In the genomic region with DNA sequence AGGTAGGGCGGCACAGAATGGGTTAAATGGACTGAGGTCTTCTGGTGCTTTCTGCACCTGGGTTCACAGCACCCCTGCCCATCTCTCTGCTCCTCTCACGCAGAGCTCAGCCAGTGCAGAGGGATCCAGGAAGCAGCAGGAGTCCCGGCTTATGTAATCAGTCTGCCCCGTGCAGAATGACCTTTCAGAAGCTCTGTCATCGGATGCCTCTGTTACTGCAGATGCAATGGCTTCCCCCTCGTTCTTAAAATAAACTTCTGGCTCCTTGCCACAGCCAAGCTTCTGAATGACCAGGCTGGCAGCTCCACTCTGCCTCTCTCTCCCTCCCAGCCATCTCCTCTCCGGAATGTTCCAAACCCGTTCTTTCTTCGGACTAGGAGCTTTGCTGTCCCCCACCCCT, we compare ENCODE assay signal across 9 mouse cellular contexts.
DNase-seq lines count a peak whose midpoint lies in the region; ATAC-seq lines count a peak whose summit lies in the region.
"Had no signal": no experiment of that assay in that cellular context is flagged by ENCODE, and none has a peak within 500 bp of the region (broad histone marks: within the 10 kb centered on the region; RNA-seq: fewer than 3 reads in every experiment).

No protein-coding gene starts in this region.

- WGBS in hindbrain, embryonic 16.5 days = 18% methylated on average over 9 of the region's 9 CpGs

- no peaks in the 10 kb centered on the region for H3K27me3 ChIP-seq in hindbrain, embryonic 16.5 days (replicated peaks; ENCODE audit: control insufficient read depth, insufficient read depth, low read length)

- H3K27ac ChIP-seq in hindbrain, embryonic 16.5 days (ENCODE audit: low read depth, low read length) = peak overlapping the region; percentile 48; the same call in 1 of the 2 replicates

- peaks cover 63% of the 10 kb centered on the region for H3K4me1 ChIP-seq in hindbrain, embryonic 16.5 days (ENCODE audit: control insufficient read depth, insufficient read depth, low read depth, low read length)

- DNase-seq in adrenal gland, adult 18-20 months (ENCODE audit: low spot score in 2 of 2) = peak; percentile 42 to 57
- peak; percentile 77 for DNase-seq in gastrocnemius, postnatal 25 days
- peak; percentile 73 to 77 for DNase-seq in left cerebral cortex, adult 18-20 months (ENCODE audit: low spot score in 2 of 2)
- peak; percentile 86 for DNase-seq in lung, postnatal 36 days
- DNase-seq in right cerebral cortex, postnatal 36 days (ENCODE audit: low spot score in 2 of 2) = peak; percentile 65 to 74
- no peak for DNase-seq in thymus, postnatal 36 days

- H3K9me3 ChIP-seq in hindbrain, embryonic 16.5 days (ENCODE audit: control insufficient read depth, low read length) = no peaks in the 10 kb centered on the region

- H3K4me2 ChIP-seq in hindbrain, embryonic 16.5 days (ENCODE audit: low read length) = 0 out of 2 replicates have a peak overlapping the region, but pooled peaks have one; percentile 10

- ATAC-seq in common myeloid progenitor, adult 5-6 weeks (replicated peaks; ENCODE audit: low read depth, poor library complexity, severe bottlenecking) = peak; percentile 75
- ATAC-seq in hindbrain, embryonic 16.5 days = peak; percentile 13; the same call in 1 of the 2 replicates
- ATAC-seq: Patski had no signal

- H3K9ac ChIP-seq in hindbrain, embryonic 16.5 days (ENCODE audit: low read depth, low read length) = no peak overlapping the region

- no peaks in the 10 kb centered on the region for H3K36me3 ChIP-seq in hindbrain, embryonic 16.5 days (ENCODE audit: control insufficient read depth, insufficient read depth, low read length)

- H3K4me3 ChIP-seq in hindbrain, embryonic 16.5 days (ENCODE audit: low read length) = no peak overlapping the region

Comparison
In these comparisons a context has a peak if more than half of its experiments do, and no peak if none do; other contexts are left out.
1. DNase-seq: peak in adrenal gland, adult 18-20 months (2 of 2), gastrocnemius, postnatal 25 days (single experiment), left cerebral cortex, adult 18-20 months (2 of 2), lung, postnatal 36 days (single experiment) and right cerebral cortex, postnatal 36 days (2 of 2); none in thymus, postnatal 36 days (0 of 2).